20 mouse cellular contexts compared by ENCODE assay signal in genomic region chr10:40644456-40644855, GRCm38 (mm10). TPM values are rescaled to one million over a fixed set of nuclear protein-coding genes. Genes with fewer than 3 reads are reported as not detected.
DNase-seq lines count a peak whose midpoint lies in the region; ATAC-seq and TF ChIP-seq lines count a peak whose summit lies in the region.
"Had no signal": no experiment of that assay in that cellular context is flagged by ENCODE, and none has a peak within 500 bp of the region (broad histone marks: within the 10 kb centered on the region; RNA-seq: fewer than 3 reads in every experiment).

No protein-coding gene starts in this region.

- TF ChIP-seq POLR2A in myocyte (IDR thresholded peaks at IDR 0.05; ENCODE audit: insufficient read length, low read depth) = no peak
- TF ChIP-seq POLR2A in thymus, adult 2 months (IDR thresholded peaks at IDR 0.05; ENCODE audit: control insufficient read depth, extremely low read depth, insufficient read depth, low read length, poor library complexity) = no peak

- WGBS in intestine, postnatal 0 days = 44% methylated on average over 9 of the region's 9 CpGs
- WGBS in intestine, embryonic 15.5 days = 41% methylated on average over 9 of the region's 9 CpGs
- WGBS in lung, postnatal 0 days = 30% methylated on average over 9 of the region's 9 CpGs
- WGBS in limb, embryonic 10.5 days = 79% methylated on average over 9 of the region's 9 CpGs
- WGBS in thymus, adult 2 months = 90% methylated on average over 9 of the region's 9 CpGs

- H3K9ac ChIP-seq in intestine, postnatal 0 days (ENCODE audit: low read depth, low read length) = no peak overlapping the region
- H3K9ac ChIP-seq in intestine, embryonic 15.5 days = no peak overlapping the region
- no peak overlapping the region for H3K9ac ChIP-seq in lung, postnatal 0 days (replicated peaks; ENCODE audit: low read depth)
- H3K9ac ChIP-seq: embryonic facial prominence, embryonic 13.5 days; forebrain, embryonic 13.5 days; forebrain, postnatal 0 days; heart, embryonic 12.5 days had no signal

- TF ChIP-seq CTCF in intestine, postnatal 0 days (IDR thresholded peaks at IDR 0.05; ENCODE audit: low read depth) = peak; percentile 26; the same call in 1 of the 2 replicates
- TF ChIP-seq CTCF in lung, postnatal 0 days (IDR thresholded peaks at IDR 0.05) = peak; percentile 23
- TF ChIP-seq CTCF in thymus, adult 2 months (IDR thresholded peaks at IDR 0.05; ENCODE audit: borderline replicate concordance, control insufficient read depth, extremely low read depth, insufficient read depth, low read length, poor library complexity) = no peak

- no peak overlapping the region for H3K4me3 ChIP-seq in intestine, postnatal 0 days (ENCODE audit: low read depth, low read length)
- H3K4me3 ChIP-seq in intestine, embryonic 15.5 days (replicated peaks) = no peak overlapping the region
- H3K4me3 ChIP-seq in lung, postnatal 0 days (ENCODE audit: low read depth, low read length) = no peak overlapping the region
- no peak overlapping the region for H3K4me3 ChIP-seq in limb, embryonic 10.5 days
- H3K4me3 ChIP-seq in myocyte = no peak overlapping the region
- H3K4me3 ChIP-seq in thymus, adult 2 months (ENCODE audit: control insufficient read depth, insufficient read depth, low read length) = no peak overlapping the region
- H3K4me3 ChIP-seq: embryonic facial prominence, embryonic 13.5 days; forebrain, embryonic 13.5 days; heart, adult 2 months; heart, embryonic 12.5 days had no signal

- H3K27ac ChIP-seq in intestine, postnatal 0 days (ENCODE audit: low read depth, low read length) = no peak overlapping the region
- H3K27ac ChIP-seq in intestine, embryonic 15.5 days = no peak overlapping the region
- no peak overlapping the region for H3K27ac ChIP-seq in lung, postnatal 0 days (ENCODE audit: low read length)
- no peak overlapping the region for H3K27ac ChIP-seq in limb, embryonic 10.5 days
- H3K27ac ChIP-seq in thymus, adult 2 months (ENCODE audit: control insufficient read depth, insufficient read depth, low read length) = no peak overlapping the region
- H3K27ac ChIP-seq: embryonic facial prominence, embryonic 13.5 days; forebrain, embryonic 13.5 days; heart, adult 2 months had no signal

- no peaks in the 10 kb centered on the region for H3K36me3 ChIP-seq in intestine, postnatal 0 days (ENCODE audit: control insufficient read depth, insufficient read depth)
- H3K36me3 ChIP-seq in intestine, embryonic 15.5 days = no peaks in the 10 kb centered on the region
- no peaks in the 10 kb centered on the region for H3K36me3 ChIP-seq in lung, postnatal 0 days (ENCODE audit: insufficient read depth, low read length)
- no peaks in the 10 kb centered on the region for H3K36me3 ChIP-seq in limb, embryonic 10.5 days
- no peaks in the 10 kb centered on the region for H3K36me3 ChIP-seq in myocyte (ENCODE audit: control insufficient read depth, insufficient read depth)
- H3K36me3 ChIP-seq in thymus, adult 2 months (ENCODE audit: control insufficient read depth, insufficient read depth, low read length) = no peaks in the 10 kb centered on the region
- H3K36me3 ChIP-seq: embryonic facial prominence, embryonic 13.5 days; heart, embryonic 12.5 days had no signal

- no peak for ATAC-seq in intestine, postnatal 0 days
- ATAC-seq in intestine, embryonic 15.5 days = no peak
- ATAC-seq in lung, postnatal 0 days = peak; percentile 77
- ATAC-seq: forebrain, embryonic 13.5 days had no signal

- H3K79me2 ChIP-seq in myocyte (ENCODE audit: control insufficient read depth, insufficient read depth) = no peaks in the 10 kb centered on the region

- H3K27me3 ChIP-seq in intestine, postnatal 0 days (replicated peaks; ENCODE audit: control insufficient read depth, insufficient read depth, low read length) = no peaks in the 10 kb centered on the region
- H3K27me3 ChIP-seq in intestine, embryonic 15.5 days (replicated peaks) = no peaks in the 10 kb centered on the region
- no peaks in the 10 kb centered on the region for H3K27me3 ChIP-seq in lung, postnatal 0 days (replicated peaks; ENCODE audit: insufficient read depth, low read length)
- H3K27me3 ChIP-seq in limb, embryonic 10.5 days (ENCODE audit: low read depth, poor library complexity, severe bottlenecking) = peaks cover 11% of the 10 kb centered on the region; the same call in 1 of the 2 replicates
- H3K27me3 ChIP-seq in myocyte (ENCODE audit: control insufficient read depth, insufficient read depth, insufficient read length) = no peaks in the 10 kb centered on the region
- H3K27me3 ChIP-seq in thymus, adult 2 months (ENCODE audit: control insufficient read depth, insufficient read depth, low read length) = no peaks in the 10 kb centered on the region
- H3K27me3 ChIP-seq: embryonic facial prominence, embryonic 13.5 days; forebrain, embryonic 13.5 days; heart, embryonic 12.5 days had no signal

- no peak for TF ChIP-seq EP300 in lung, postnatal 0 days (IDR thresholded peaks at IDR 0.05)

- H3K4me1 ChIP-seq in intestine, postnatal 0 days (replicated peaks; ENCODE audit: control insufficient read depth, insufficient read depth, low read length) = no peaks in the 10 kb centered on the region
- H3K4me1 ChIP-seq in intestine, embryonic 15.5 days (replicated peaks) = 0 out of 2 replicates have a peak, but pooled peaks cover 3% of the 10 kb centered on the region
- H3K4me1 ChIP-seq in lung, postnatal 0 days (ENCODE audit: insufficient read depth, low read depth, low read length) = no peaks in the 10 kb centered on the region
- peaks cover 11% of the 10 kb centered on the region for H3K4me1 ChIP-seq in limb, embryonic 10.5 days
- no peaks in the 10 kb centered on the region for H3K4me1 ChIP-seq in thymus, adult 2 months (replicated peaks; ENCODE audit: control insufficient read depth, insufficient read depth, low read length)
- H3K4me1 ChIP-seq: heart, embryonic 12.5 days had no signal

- H3ac ChIP-seq in myocyte (ENCODE audit: control insufficient read depth, insufficient read length) = no peak overlapping the region

- H3K4me2 ChIP-seq in intestine, postnatal 0 days (replicated peaks; ENCODE audit: low read depth) = no peak overlapping the region
- H3K4me2 ChIP-seq in intestine, embryonic 15.5 days (replicated peaks) = no peak overlapping the region
- H3K4me2 ChIP-seq in lung, postnatal 0 days (replicated peaks; ENCODE audit: low read depth, low read length) = no peak overlapping the region
- peak overlapping the region; percentile 63 for H3K4me2 ChIP-seq in myocyte (ENCODE audit: low read depth)
- H3K4me2 ChIP-seq: embryonic facial prominence, embryonic 13.5 days; forebrain, embryonic 13.5 days; heart, embryonic 12.5 days had no signal

- peak; percentile 64 for DNase-seq in lung, postnatal 0 days (ENCODE audit: low spot score)
- no peak for DNase-seq in lung, postnatal 14 days
- DNase-seq in limb, embryonic 10.5 days (ENCODE audit: low spot score) = peak; percentile 16
- DNase-seq in thymus, adult 2 months = no peak
- DNase-seq in neural tube, embryonic 10.5 days (ENCODE audit: extremely low spot score, low spot score) = no peak
- DNase-seq: adrenal gland, postnatal 10 days; B cell, adult 2 months; cerebellum, adult 11 months; cerebellum, adult 8-10 months; cerebellum, postnatal 14 days; forebrain, postnatal 0 days; gastrocnemius, postnatal 14 days; heart, adult 2 months; heart, postnatal 36 days had no signal

- no peaks in the 10 kb centered on the region for H3K9me3 ChIP-seq in intestine, postnatal 0 days (ENCODE audit: control insufficient read depth)
- no peaks in the 10 kb centered on the region for H3K9me3 ChIP-seq in intestine, embryonic 15.5 days
- H3K9me3 ChIP-seq in lung, postnatal 0 days (ENCODE audit: low read length) = no peaks in the 10 kb centered on the region
- 0 out of 2 replicates have a peak, but pooled peaks cover 3% of the 10 kb centered on the region for H3K9me3 ChIP-seq in limb, embryonic 10.5 days (replicated peaks)
- H3K9me3 ChIP-seq: embryonic facial prominence, embryonic 13.5 days had no signal

TF ChIP-seq in myocyte, 11 proteins besides CTCF, POLR2A, EP300 and RAD21:
- TF ChIP-seq MYOG (IDR thresholded peaks at IDR 0.05; ENCODE audit: control insufficient read depth in 1 of 3, insufficient read depth in 1 of 3, insufficient read length in 2 of 3, low read depth in 2 of 3) = peak; percentile 23 to 81 (median 42)
- peak; percentile 16 for TF ChIP-seq TCF3 (IDR thresholded peaks at IDR 0.05; ENCODE audit: insufficient read length, low read depth)
- TF ChIP-seq MYOD1 (IDR thresholded peaks at IDR 0.05; ENCODE audit: control insufficient read depth in 1 of 3, insufficient read length in 2 of 3, low read depth in 2 of 3) = peak in 2 of 3 experiments; percentile 85 to 89
- TF ChIP-seq POLR2AphosphoS2 (IDR thresholded peaks at IDR 0.05; ENCODE audit: insufficient read length, low read depth) = no peak

RNA-seq across cellular contexts. Expression of gene Ddo, which starts 14.6 kb away (rescaled TPM):
- 0.76 and 0.84 TPM in 2 replicates for polyA plus RNA-seq in intestine, postnatal 0 days (2015; fragmentation: Nextera tagmentation; extraction: Ambion mirVana)
- 0.45 and 0.56 TPM in 2 replicates for polyA plus RNA-seq in intestine, embryonic 15.5 days (2015; fragmentation: Nextera tagmentation; extraction: Ambion mirVana)
- polyA plus RNA-seq in lung, postnatal 0 days (2015; fragmentation: Nextera tagmentation; extraction: Ambion mirVana) = 5.0 and 5.5 TPM in 2 replicates
- polyA plus RNA-seq in limb, embryonic 10.5 days (2016; fragmentation: Nextera tagmentation; extraction: Ambion mirVana) = 0.08 and 0.34 TPM in 2 replicates
- 0.07 TPM for polyA plus RNA-seq in myocyte (2012; fragmentation: generic; extraction: Trizol)
- 2.0 and 3.7 TPM in 2 replicates for polyA plus RNA-seq in thymus, adult 2 months (2012; rRNA removed)

RNA-seq across cellular contexts. Expression of gene Mettl24, which starts 38.6 kb away (rescaled TPM):
- polyA plus RNA-seq in intestine, postnatal 0 days (2015; fragmentation: Nextera tagmentation; extraction: Ambion mirVana) = 1.7 and 1.9 TPM in 2 replicates
- polyA plus RNA-seq in intestine, embryonic 15.5 days (2015; fragmentation: Nextera tagmentation; extraction: Ambion mirVana) = 4.2 and 4.3 TPM in 2 replicates
- polyA plus RNA-seq in lung, postnatal 0 days (2015; fragmentation: Nextera tagmentation; extraction: Ambion mirVana) = 17.1 and 21.6 TPM in 2 replicates
- 1.6 and 1.8 TPM in 2 replicates for polyA plus RNA-seq in limb, embryonic 10.5 days (2016; fragmentation: Nextera tagmentation; extraction: Ambion mirVana)
- 0.34 TPM for polyA plus RNA-seq in myocyte (2012; fragmentation: generic; extraction: Trizol)
- polyA plus RNA-seq in thymus, adult 2 months (2012; rRNA removed) = 0.23 and 0.36 TPM in 2 replicates

Comparison
In these comparisons a context has a peak if more than half of its experiments do, and no peak if none do; other contexts are left out.
1. DNase-seq: peak in lung, postnatal 0 days (single experiment) and limb, embryonic 10.5 days (single experiment); none in lung, postnatal 14 days (single experiment), thymus, adult 2 months (single experiment) and neural tube, embryonic 10.5 days (single experiment).